Mouse (Mus musculus) small intestine, adult 2 months (tissue): ENCODE measurements around the gene Tbx18.

ENCODE experiments used
- CTCF ChIP-seq: fragments of 200-500 bp; IDR thresholded peaks from 2 replicates; pipeline ENCODE4 v1.5.1; 2012; ENCODE audit warnings: low read depth, mild to moderate bottlenecking, control low read depth, inconsistent platforms, low read length, moderate library complexity, mixed read lengths; ENCODE audit not compliant: insufficient replicate concordance, insufficient read length; ENCODE audit errors: extremely low read depth
- POLR2A ChIP-seq: fragments of 200-500 bp; IDR thresholded peaks from 2 replicates; pipeline ENCODE4 v1.6.1; 2012; ENCODE audit warnings: low read depth, mild to moderate bottlenecking, control low read depth, inconsistent platforms, low read length, moderate library complexity

GRCm38 (mm10) chr9:87710360-87710759 is 20.7 kb downstream of the Tbx18 start:
- TF ChIP-seq POLR2A = no peak
- no peak for TF ChIP-seq CTCF
